ENCODE assay signal across 35 mouse cellular contexts in genomic region chr1:165614793-165615192, GRCm38 (mm10).
"Had no signal": no experiment of that assay in that cellular context is flagged by ENCODE, and none has a peak within 500 bp of the region (broad histone marks: within the 10 kb centered on the region; RNA-seq: fewer than 3 reads in every experiment).

No protein-coding gene starts in this region.

- H3K27ac ChIP-seq: heart, embryonic 10.5 days; heart, embryonic 13.5 days; heart, embryonic 15.5 days; hindbrain, embryonic 10.5 days; hindbrain, embryonic 12.5 days; hindbrain, embryonic 13.5 days; hindbrain, embryonic 14.5 days; hindbrain, embryonic 15.5 days; hindbrain, postnatal 0 days; intestine, embryonic 15.5 days; kidney, embryonic 15.5 days; kidney, postnatal 0 days had no signal

- DNase-seq: heart, postnatal 10 days; heart, postnatal 14 days; heart, postnatal 36 days; heart, postnatal 4 days; kidney, adult 11 months; kidney, adult 18-20 months; kidney, adult 2 months; kidney, adult 8-10 months; kidney, adult 9 months; kidney, postnatal 10 days; kidney, postnatal 14 days; kidney, postnatal 25 days; kidney, postnatal 36 days; kidney, postnatal 4 days; layer of hippocampus, adult 9-11 months; layer of hippocampus, postnatal 36 days had no signal

- H3K4me3 ChIP-seq: heart, embryonic 10.5 days; heart, embryonic 12.5 days; heart, embryonic 13.5 days; heart, embryonic 15.5 days; hindbrain, embryonic 10.5 days; hindbrain, embryonic 12.5 days; hindbrain, embryonic 13.5 days; hindbrain, embryonic 15.5 days; intestine, embryonic 15.5 days; kidney, embryonic 15.5 days; layer of hippocampus, adult 2 months had no signal

- H3K27me3 ChIP-seq: heart, embryonic 12.5 days; heart, embryonic 13.5 days; heart, embryonic 15.5 days; hindbrain, embryonic 12.5 days; hindbrain, embryonic 13.5 days; hindbrain, embryonic 15.5 days; intestine, embryonic 15.5 days; kidney, embryonic 15.5 days had no signal

- H3K9me3 ChIP-seq: heart, embryonic 10.5 days; hindbrain, embryonic 12.5 days; hindbrain, embryonic 15.5 days; intestine, embryonic 15.5 days had no signal

- H3K4me2 ChIP-seq: heart, embryonic 11.5 days; heart, embryonic 12.5 days; heart, embryonic 13.5 days; heart, embryonic 15.5 days; hindbrain, embryonic 12.5 days; hindbrain, embryonic 13.5 days; hindbrain, embryonic 14.5 days; hindbrain, embryonic 15.5 days; intestine, embryonic 15.5 days; kidney, embryonic 15.5 days had no signal

- H3K9ac ChIP-seq: heart, embryonic 12.5 days; heart, embryonic 13.5 days; heart, embryonic 15.5 days; hindbrain, embryonic 12.5 days; hindbrain, embryonic 13.5 days; hindbrain, embryonic 14.5 days; hindbrain, embryonic 15.5 days; intestine, embryonic 15.5 days; kidney, embryonic 15.5 days had no signal

- ATAC-seq: hindbrain, embryonic 16.5 days; hindbrain, postnatal 0 days; inflammation-experienced regulatory T-cells, adult 6 months; intestine, embryonic 15.5 days; intestine, embryonic 16.5 days; intestine, postnatal 0 days had no signal
